Mouse (Mus musculus) urinary bladder, postnatal 14 days (tissue): ENCODE data around the gene Lrig3.

Experiments
- DNase-seq: peaks from one replicate; pipeline ENCODE4 v3.0.0; 2021; ENCODE audit warnings: low spot score

Lrig3 gene

GRCm38 (mm10) chr10:125965968-125966480 is at the start of gene Lrig3:
Gene Lrig3 (plus strand): TSS chr10:125966168.
- DNase-seq = peak; percentile 85

- DNase-seq = no peak
Measured at GRCm38 (mm10) chr10:125916781-125917180, 49.2 kb upstream of the Lrig3 start.

GRCm38 (mm10) chr10:125917436-125917871 is 48.5 kb upstream of the Lrig3 start:
- no peak for DNase-seq

- no peak for DNase-seq
Measured at GRCm38 (mm10) chr10:125918994-125919393, 47.0 kb upstream of the Lrig3 start.

GRCm38 (mm10) chr10:125921654-125922446 is 44.1 kb upstream of the Lrig3 start:
- no peak for DNase-seq

- no peak for DNase-seq
Measured at GRCm38 (mm10) chr10:125929961-125930360, 36.0 kb upstream of the Lrig3 start.

GRCm38 (mm10) chr10:125933388-125933787 is 32.6 kb upstream of the Lrig3 start:
- DNase-seq = no peak

GRCm38 (mm10) chr10:125934095-125934494 is 31.9 kb upstream of the Lrig3 start:
- DNase-seq = no peak

- no peak for DNase-seq
Measured at GRCm38 (mm10) chr10:125937517-125938497, 28.2 kb upstream of the Lrig3 start.

GRCm38 (mm10) chr10:125938528-125939402 is 27.2 kb upstream of the Lrig3 start:
- no peak for DNase-seq

- DNase-seq = no peak
Measured at GRCm38 (mm10) chr10:125940316-125941059, 25.5 kb upstream of the Lrig3 start.

- DNase-seq = no peak
Measured at GRCm38 (mm10) chr10:125943098-125943497, 22.9 kb upstream of the Lrig3 start.

- DNase-seq = no peak
Measured at GRCm38 (mm10) chr10:125944762-125945504, 21.0 kb upstream of the Lrig3 start.

GRCm38 (mm10) chr10:125948842-125949474 is 17.0 kb upstream of the Lrig3 start:
- DNase-seq = peak; percentile 21

GRCm38 (mm10) chr10:125951633-125952032 is 14.3 kb upstream of the Lrig3 start:
- DNase-seq = no peak

GRCm38 (mm10) chr10:125954343-125954742 is 11.6 kb upstream of the Lrig3 start:
- no peak for DNase-seq

- DNase-seq = no peak
Measured at GRCm38 (mm10) chr10:125954747-125955530, 11.0 kb upstream of the Lrig3 start.

- DNase-seq = no peak
Measured at GRCm38 (mm10) chr10:125961411-125962107, 4.4 kb upstream of the Lrig3 start.
